Mouse (Mus musculus) spleen, adult 2 months (tissue): ENCODE data around the gene Prkg1.

Source experiments
- CTCF ChIP-seq: fragments of 200-500 bp; IDR thresholded peaks from 2 replicates; pipeline ENCODE4 v1.5.1; 2011; ENCODE audit warnings: mild to moderate bottlenecking, inconsistent platforms; ENCODE audit not compliant: insufficient read depth, insufficient read length, insufficient replicate concordance; ENCODE audit errors: extremely low read depth
- POLR2A ChIP-seq: fragments of 200-500 bp; IDR thresholded peaks from 2 replicates; pipeline ENCODE4 v1.6.1; 2011; ENCODE audit warnings: low read depth, low read length, inconsistent platforms

- no peak for TF ChIP-seq CTCF
- no peak for TF ChIP-seq POLR2A
Measured at GRCm38 (mm10) chr19:31671726-31672125, 93.1 kb downstream of the Prkg1 start.
